Mouse (Mus musculus): ENCODE results near the gene Cdk14.

- no peak for TF ChIP-seq MAFK (IDR thresholded peaks at IDR 0.05; ENCODE audit: insufficient read depth, low read depth, low read length)
- no peak for TF ChIP-seq ZC3H11A (IDR thresholded peaks at IDR 0.05; ENCODE audit: borderline replicate concordance, low read depth, low read length)
- no peak for TF ChIP-seq CHD2 (IDR thresholded peaks at IDR 0.05; ENCODE audit: low read depth, low read length)
These were observed 631.6 kb downstream of the Cdk14 start for GRCm38 (mm10) chr5:4788484-4788883.

Data from ES-E14 (cell line).